Mouse (Mus musculus) heart, embryonic 12.5 days (tissue): ENCODE measurements around the gene Btg3. TPM values are rescaled to one million over a fixed set of nuclear protein-coding genes. Genes with fewer than 3 reads are reported as not detected.
A peak's percentile ranks its signal among the peaks of the same experiment; 100 is the strongest.

Source experiments
- ATAC-seq: fragments of 200-750 bp; cut with Nextera tagmentation; 2 replicates; pipeline ENCODE4 v1.8.0; 2017; ENCODE audit warnings: moderate TSS enrichment, moderate library complexity; ENCODE audit not compliant: insufficient number of reproducible peaks, low FRiP score
- H3K27ac ChIP-seq: fragments of 300-500 bp; sonication (generic); 2 replicates; pipeline ENCODE4 v1.5.1; 2016; ENCODE audit warnings: mild to moderate bottlenecking, moderate library complexity; ENCODE audit not compliant: poor library complexity, severe bottlenecking
- H3K27me3 ChIP-seq: fragments of 300-500 bp; sonication (generic); replicated peaks from 2 replicates; pipeline ENCODE4 v1.6.1; 2016; ENCODE audit warnings: mild to moderate bottlenecking, moderate library complexity
- H3K36me3 ChIP-seq: fragments of 300-500 bp; sonication (generic); 2 replicates; pipeline ENCODE4 v1.6.1; 2016; ENCODE audit warnings: mild to moderate bottlenecking, moderate library complexity
- H3K4me1 ChIP-seq: fragments of 300-500 bp; sonication (generic); replicated peaks from 2 replicates; pipeline ENCODE4 v1.6.1; 2016; ENCODE audit warnings: mild to moderate bottlenecking
- H3K4me2 ChIP-seq: fragments of 300-500 bp; sonication (generic); 2 replicates; pipeline ENCODE4 v1.6.1; 2016; ENCODE audit warnings: mild to moderate bottlenecking, moderate library complexity
- H3K4me3 ChIP-seq: fragments of 300-500 bp; sonication (generic); 2 replicates; pipeline ENCODE4 v1.5.1; 2016; ENCODE audit warnings: mild to moderate bottlenecking
- H3K9ac ChIP-seq: fragments of 300-500 bp; sonication (generic); 2 replicates; pipeline ENCODE4 v1.6.1; 2016; ENCODE audit warnings: mild to moderate bottlenecking, moderate library complexity
- H3K9me3 ChIP-seq: fragments of 300-500 bp; sonication (generic); replicated peaks from 2 replicates; pipeline ENCODE4 v1.6.1; 2016; ENCODE audit warnings: mild to moderate bottlenecking, moderate library complexity
- WGBS: fragments of 180-500 bp; shearing (Covaris S2); methylation state at CpG from one replicate; pipeline ENCODE4 v1.1.7; 2016; 5-methylcytosine and 5-hydroxymethylcytosine counted together
- polyA plus RNA-seq: library from polyadenylated mRNA; unstranded; fragments of >200 nt; fragmentation: Nextera tagmentation; extraction: Ambion mirVana; gene quantifications from 2 replicates; pipeline ENCODE4 v1.2.1, GENCODE M21; 2016

The Btg3 gene
- polyA plus RNA-seq, 1 experiment from 2014 or later: 97.4 TPM

DNA sequence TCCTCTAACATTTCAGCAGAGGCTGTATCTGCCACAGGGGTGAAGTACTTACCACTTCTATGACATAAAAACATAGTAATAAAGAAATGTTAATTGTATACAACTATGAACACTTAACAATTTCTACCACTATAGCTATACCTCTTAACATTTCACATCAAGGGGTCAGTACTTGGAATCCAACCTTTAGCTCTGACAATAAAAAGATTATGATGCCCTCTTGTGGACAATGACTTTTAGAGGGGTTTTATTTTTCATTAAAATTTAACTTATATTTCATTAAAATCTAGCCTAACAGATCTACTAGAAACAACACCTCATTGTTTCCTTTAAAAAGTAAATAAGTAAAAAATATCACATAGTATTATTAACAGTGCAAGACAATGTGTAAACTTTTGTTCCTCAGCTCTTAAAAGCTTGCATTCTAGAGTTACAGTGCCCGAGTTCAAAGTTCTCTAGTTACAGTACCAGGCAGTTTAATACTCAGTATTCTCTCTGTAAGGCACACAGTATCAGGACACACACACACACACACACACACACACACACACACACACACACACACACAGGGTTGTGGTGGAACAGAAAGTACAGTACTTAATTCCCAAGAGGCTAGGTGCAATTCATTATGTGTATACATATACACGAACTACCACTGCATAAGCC, 30.2 kb downstream of the Btg3 start:
- Histone ChIP-seq H3K4me1 (peaks cover 22% of the 10 kb centered on the region), H3K27ac (peak overlapping the region; percentile 67), H3K36me3 (peaks cover 13% of the 10 kb centered on the region), H3K9ac (no peak overlapping the region), H3K27me3 (no peaks in the 10 kb centered on the region), H3K9me3 (no peaks in the 10 kb centered on the region), H3K4me2 (no peak overlapping the region), H3K4me3 (no peak overlapping the region)
- no peak for ATAC-seq
- 77% methylated on average over 2 of the region's 2 CpGs for WGBS

DNA sequence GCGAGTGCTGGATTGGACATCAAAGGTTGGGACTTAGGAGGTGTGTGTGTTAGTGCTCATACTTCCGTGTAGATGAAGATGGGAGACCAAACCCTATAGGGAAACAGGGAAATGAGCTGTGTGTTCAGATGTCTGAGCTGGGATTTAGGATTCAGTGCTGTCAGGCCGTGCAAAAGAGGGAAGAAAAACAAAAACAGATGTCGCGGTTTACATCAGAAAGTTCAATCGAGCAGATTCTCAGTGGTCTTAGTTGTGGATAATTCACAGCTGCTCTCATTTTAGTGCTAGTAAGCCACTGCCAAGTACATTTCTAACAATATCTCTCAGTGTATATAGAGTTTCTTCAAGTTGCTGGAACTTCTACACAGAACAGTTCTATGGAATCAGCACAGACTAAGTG, 33.2 kb downstream of the Btg3 start:
- Histone ChIP-seq H3K9ac (no peak overlapping the region), H3K36me3 (peaks cover 11% of the 10 kb centered on the region; the same call in 1 of the 2 replicates), H3K4me2 (no peak overlapping the region), H3K4me1 (peaks cover 22% of the 10 kb centered on the region), H3K4me3 (no peak overlapping the region), H3K9me3 (no peaks in the 10 kb centered on the region), H3K27ac (no peak overlapping the region), H3K27me3 (no peaks in the 10 kb centered on the region)
- 77% methylated on average over 6 of the region's 6 CpGs for WGBS
- no peak for ATAC-seq

DNA sequence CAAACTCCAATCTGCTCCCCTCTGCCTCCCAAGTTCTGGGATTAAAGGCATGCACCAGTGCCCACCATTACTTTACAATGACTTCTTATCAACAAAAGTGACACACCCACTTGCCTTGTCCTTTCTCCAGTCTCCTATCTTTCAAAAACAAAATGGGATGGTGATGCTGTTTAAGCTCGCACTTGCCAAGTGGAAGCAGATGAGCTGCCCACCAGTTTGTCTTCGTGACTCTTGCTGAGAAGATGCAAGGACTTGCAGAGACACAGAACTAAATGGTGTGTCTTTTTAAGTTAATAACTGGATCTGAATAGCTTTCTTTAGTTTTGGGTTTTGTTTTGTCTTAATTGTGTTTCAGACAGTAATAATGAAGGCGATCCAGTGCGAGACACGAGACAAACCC, 34.2 kb downstream of the Btg3 start:
- no peak for ATAC-seq

DNA sequence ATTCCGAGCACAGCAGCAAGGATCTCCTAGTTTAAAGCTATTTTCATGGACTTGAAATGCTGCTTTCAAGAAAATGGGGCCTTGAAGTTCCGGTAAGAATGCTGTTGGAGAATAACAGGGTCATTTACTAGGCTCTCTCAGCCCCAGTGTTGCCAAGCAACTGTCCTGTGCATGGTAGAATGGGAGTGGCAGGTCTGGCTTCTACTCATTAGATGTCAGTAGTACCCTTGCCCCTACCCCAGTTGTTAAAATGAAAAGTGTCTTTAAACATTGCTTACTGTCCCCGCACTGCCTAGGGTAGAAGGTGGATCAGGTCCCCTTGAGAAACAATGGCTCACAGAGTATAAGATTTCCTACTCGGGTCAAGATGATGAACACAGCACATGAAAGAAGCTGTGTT, 35.6 kb downstream of the Btg3 start:
- Histone ChIP-seq H3K27ac (no peak overlapping the region), H3K4me1 (peaks cover 12% of the 10 kb centered on the region; the same call in 1 of the 2 replicates), H3K9me3 (no peaks in the 10 kb centered on the region), H3K4me2 (no peak overlapping the region), H3K27me3 (no peaks in the 10 kb centered on the region), H3K9ac (no peak overlapping the region), H3K36me3 (peaks cover 15% of the 10 kb centered on the region), H3K4me3 (no peak overlapping the region)
- ATAC-seq: no peak
- WGBS: 89% methylated on average over 4 of the region's 4 CpGs

More for the DNA sequence above, 34.2 kb downstream of the Btg3 start:
- Histone ChIP-seq H3K9me3 (no peaks in the 10 kb centered on the region), H3K4me1 (peaks cover 20% of the 10 kb centered on the region), H3K36me3 (peaks cover 10% of the 10 kb centered on the region; the same call in 1 of the 2 replicates), H3K27me3 (no peaks in the 10 kb centered on the region), H3K9ac (no peak overlapping the region), H3K4me2 (no peak overlapping the region), H3K4me3 (no peak overlapping the region), H3K27ac (no peak overlapping the region)
- 76% methylated on average over 5 of the region's 5 CpGs for WGBS

DNA sequence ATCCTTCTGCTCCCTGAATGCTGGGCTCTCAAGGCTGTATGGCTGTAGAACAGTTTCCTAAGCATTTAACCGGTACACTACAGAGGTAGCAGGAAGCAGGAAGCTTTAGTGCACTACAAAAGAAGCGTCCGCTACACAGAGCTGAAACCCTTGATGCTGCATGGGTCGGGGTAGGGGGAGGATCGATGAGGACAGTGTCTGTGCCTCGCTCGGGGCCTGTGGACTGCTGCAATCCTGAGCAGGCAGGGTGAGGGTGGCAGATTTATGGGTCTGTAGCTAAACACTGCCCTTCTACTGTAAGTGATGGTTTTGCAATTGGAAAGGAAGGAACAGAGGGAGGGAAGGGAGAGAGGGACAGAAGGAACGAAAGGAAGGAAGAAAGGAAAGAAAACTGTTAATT, 39.8 kb downstream of the Btg3 start:
- Histone ChIP-seq H3K27me3 (no peaks in the 10 kb centered on the region), H3K36me3 (peaks cover 50% of the 10 kb centered on the region)

DNA sequence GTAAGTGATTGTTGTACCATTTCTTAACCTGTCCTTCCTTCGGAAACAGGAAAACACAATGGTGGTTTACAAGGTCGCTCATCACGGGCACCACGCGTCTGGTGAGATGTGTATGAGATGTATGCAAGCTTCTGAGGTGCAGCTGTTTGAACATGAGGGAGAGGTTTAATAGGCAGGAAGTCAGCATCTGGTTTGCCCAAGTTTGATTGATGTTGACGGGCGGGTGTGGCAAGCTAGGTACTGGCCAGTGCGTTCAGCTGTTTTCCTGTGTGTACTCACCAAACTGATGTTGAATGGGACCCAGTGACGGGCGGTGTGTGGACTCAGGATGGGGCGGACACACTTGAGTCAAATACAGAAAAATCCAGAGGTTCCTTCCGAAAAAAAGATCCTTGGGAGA, 49.0 kb downstream of the Btg3 start:
- Histone ChIP-seq H3K4me1 (peaks cover 9% of the 10 kb centered on the region; the same call in 1 of the 2 replicates), H3K36me3 (peaks cover 26% of the 10 kb centered on the region), H3K27me3 (no peaks in the 10 kb centered on the region), H3K27ac (no peak overlapping the region), H3K4me2 (no peak overlapping the region), H3K4me3 (no peak overlapping the region), H3K9ac (no peak overlapping the region), H3K9me3 (no peaks in the 10 kb centered on the region)
- ATAC-seq: no peak
- WGBS: 89% methylated on average over 12 of the region's 12 CpGs

More for the DNA sequence above, 39.8 kb downstream of the Btg3 start:
- H3K9ac ChIP-seq: no peak overlapping the region
- no peak overlapping the region for H3K27ac ChIP-seq
- no peak for ATAC-seq
- H3K9me3 ChIP-seq: no peaks in the 10 kb centered on the region
- 75% methylated on average over 8 of the region's 8 CpGs for WGBS
- no peaks in the 10 kb centered on the region for H3K4me1 ChIP-seq
- H3K4me3 ChIP-seq: no peak overlapping the region
- H3K4me2 ChIP-seq: no peak overlapping the region

DNA sequence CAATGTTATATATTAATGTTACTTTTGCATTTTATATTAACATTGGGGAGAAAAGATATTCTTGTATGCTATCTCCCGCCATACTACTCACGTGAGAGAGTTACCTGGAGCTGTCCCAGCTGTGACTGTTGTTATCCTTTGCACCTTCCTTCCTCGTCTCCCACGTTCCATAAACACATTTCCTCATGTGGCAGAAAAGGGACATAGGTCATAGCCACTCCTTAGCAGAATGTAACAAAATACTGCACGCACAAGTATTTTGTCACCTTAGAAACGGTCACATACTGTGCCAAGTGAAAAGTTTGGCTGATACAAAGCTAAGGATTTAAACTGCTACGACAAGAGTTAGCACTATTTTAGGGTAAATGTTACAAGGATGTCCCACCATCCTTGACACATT, 49.4 kb downstream of the Btg3 start:
- Histone ChIP-seq H3K36me3 (peaks cover 22% of the 10 kb centered on the region), H3K4me3 (no peak overlapping the region), H3K4me1 (peaks cover 14% of the 10 kb centered on the region), H3K27me3 (no peaks in the 10 kb centered on the region), H3K9me3 (no peaks in the 10 kb centered on the region), H3K27ac (no peak overlapping the region), H3K4me2 (no peak overlapping the region), H3K9ac (no peak overlapping the region)
- no peak for ATAC-seq
- 90% methylated on average over 7 of the region's 7 CpGs for WGBS

DNA sequence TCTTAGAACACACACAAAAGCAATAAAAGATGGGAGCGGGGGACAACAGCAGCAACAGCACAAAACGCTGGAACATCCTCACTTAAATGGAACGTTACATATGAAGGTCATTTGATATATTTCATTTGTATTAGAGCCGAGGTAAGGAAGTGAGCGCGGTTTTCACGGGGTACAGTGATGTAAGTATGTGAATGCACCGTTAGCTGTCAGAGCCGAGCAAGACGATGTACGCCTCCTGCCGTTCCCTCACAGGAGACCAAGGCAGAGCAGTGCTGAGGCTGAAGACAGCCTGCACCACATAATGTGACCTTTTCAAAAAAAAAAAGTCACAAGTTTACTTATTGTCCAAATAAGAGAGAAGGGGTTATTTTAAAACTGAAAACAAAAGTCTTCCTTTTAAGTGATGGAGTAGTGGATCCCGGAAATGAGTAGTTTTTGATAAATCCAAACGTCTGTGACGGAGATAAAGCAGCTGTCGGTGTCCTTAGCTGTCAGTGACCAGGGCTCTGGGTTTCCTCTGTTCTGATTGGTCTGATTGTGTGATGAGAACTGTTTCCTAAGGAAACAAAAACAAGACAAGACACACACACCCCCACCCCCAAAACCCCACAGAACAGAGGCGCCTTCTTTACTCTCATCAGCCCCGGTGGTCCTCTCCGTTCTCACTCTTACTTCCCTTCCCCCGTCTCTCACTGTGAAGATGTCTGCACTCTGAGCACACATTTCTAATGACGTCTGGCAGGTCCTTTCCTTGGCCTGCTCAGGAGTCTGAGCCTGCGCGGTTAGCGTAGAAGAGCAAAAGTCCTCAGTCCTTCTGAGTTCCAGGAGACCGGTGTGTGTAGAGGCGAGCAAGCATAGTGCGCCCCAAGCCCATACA, 50.8 kb downstream of the Btg3 start:
- 48% methylated on average over 27 of the region's 27 CpGs for WGBS
- H3K9ac ChIP-seq: no peak overlapping the region
- ATAC-seq: peak; percentile 58; the same call in 1 of the 2 replicates
- H3K4me3 ChIP-seq: no peak overlapping the region
- peaks cover 25% of the 10 kb centered on the region for H3K4me1 ChIP-seq
- no peaks in the 10 kb centered on the region for H3K27me3 ChIP-seq
- H3K27ac ChIP-seq: no peak overlapping the region
- H3K9me3 ChIP-seq: no peaks in the 10 kb centered on the region
- peak overlapping the region; percentile 44 for H3K4me2 ChIP-seq
- peaks cover 22% of the 10 kb centered on the region for H3K36me3 ChIP-seq

DNA sequence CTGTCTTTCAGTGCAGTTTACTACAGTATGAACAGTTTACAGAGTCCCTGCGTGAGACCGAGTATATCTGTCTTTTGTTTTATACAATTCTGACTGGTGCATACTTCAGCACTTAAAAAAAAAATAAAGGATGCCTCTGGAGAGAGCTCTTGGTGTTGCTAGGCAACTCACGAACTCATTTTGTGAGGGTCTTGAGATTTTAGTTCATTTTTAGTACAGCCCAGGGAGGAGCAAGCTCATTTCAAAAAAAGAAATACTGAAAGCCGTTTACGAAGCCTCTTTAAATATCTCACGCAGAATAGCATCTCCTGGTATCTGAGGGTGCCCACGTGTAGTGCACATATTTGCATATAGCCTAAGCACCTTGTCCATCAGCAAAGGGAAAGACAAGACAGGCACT, 54.9 kb downstream of the Btg3 start:
- Histone ChIP-seq H3K36me3 (peaks cover 5% of the 10 kb centered on the region; the same call in 1 of the 2 replicates), H3K4me1 (peaks cover 51% of the 10 kb centered on the region), H3K9ac (no peak overlapping the region), H3K4me2 (peak overlapping the region; percentile 56), H3K9me3 (no peaks in the 10 kb centered on the region), H3K27me3 (no peaks in the 10 kb centered on the region), H3K27ac (peak overlapping the region; percentile 33; the same call in 1 of the 2 replicates), H3K4me3 (peak overlapping the region; percentile 8; the same call in 1 of the 2 replicates)
- WGBS: 28% methylated on average over 7 of the region's 7 CpGs
- no peak for ATAC-seq

DNA sequence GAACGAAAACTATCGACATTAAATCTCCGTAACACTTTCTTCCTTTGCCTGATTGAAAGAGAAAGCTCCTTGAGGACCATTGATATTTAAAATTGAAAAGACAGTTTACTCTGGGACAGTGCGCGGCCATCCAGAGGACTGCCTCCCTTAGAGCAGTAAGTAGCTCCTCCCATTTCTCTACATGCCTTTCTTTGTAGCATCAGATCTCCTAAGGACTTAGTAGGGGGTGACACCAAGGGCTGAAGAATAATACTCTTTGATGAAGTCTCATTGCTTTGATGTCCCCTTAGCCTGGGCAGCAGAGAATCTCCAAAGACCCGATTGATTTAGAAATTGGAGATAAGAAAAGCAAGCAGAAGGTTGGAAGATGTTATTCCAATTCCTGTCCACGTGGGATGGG, 55.4 kb downstream of the Btg3 start:
- H3K9ac ChIP-seq: no peak overlapping the region
- WGBS: 6% methylated on average over 7 of the region's 7 CpGs
- H3K9me3 ChIP-seq: no peaks in the 10 kb centered on the region
- no peak for ATAC-seq
- H3K27me3 ChIP-seq: no peaks in the 10 kb centered on the region
- peak overlapping the region; percentile 33; the same call in 1 of the 2 replicates for H3K27ac ChIP-seq
- peak overlapping the region; percentile 56 for H3K4me2 ChIP-seq
- H3K4me3 ChIP-seq: no peak overlapping the region
- H3K4me1 ChIP-seq: peaks cover 48% of the 10 kb centered on the region
- no peaks in the 10 kb centered on the region; the same call in 1 of the 2 replicates for H3K36me3 ChIP-seq

DNA sequence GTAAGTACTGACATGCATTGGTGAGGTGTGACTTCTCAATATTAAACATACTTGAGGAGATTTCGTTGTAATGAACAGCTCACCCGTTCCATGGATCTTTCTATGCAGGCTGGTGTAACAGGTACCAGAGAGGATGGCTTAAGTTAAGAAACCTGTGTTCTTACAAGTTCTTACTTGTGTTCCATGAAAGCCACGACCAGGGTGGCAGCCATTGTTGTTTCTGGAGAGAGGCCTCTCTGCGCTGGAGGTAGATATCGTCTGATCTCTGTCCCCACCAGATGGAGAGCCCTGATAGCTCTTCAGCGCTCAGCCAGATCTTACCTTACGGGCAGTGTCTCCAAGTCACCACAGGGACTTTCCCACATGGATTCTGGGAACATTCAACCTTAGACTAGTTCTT, 57.3 kb downstream of the Btg3 start:
- Histone ChIP-seq H3K27me3 (no peaks in the 10 kb centered on the region), H3K9ac (no peak overlapping the region), H3K4me1 (peaks cover 53% of the 10 kb centered on the region), H3K4me3 (no peak overlapping the region), H3K27ac (0 out of 2 replicates have a peak overlapping the region, but pooled peaks have one; percentile 15), H3K9me3 (no peaks in the 10 kb centered on the region), H3K36me3 (no peaks in the 10 kb centered on the region), H3K4me2 (no peak overlapping the region)
- 76% methylated on average over 7 of the region's 7 CpGs for WGBS
- ATAC-seq: no peak
